Mouse (Mus musculus) embryo, embryonic 11 days (tissue): ENCODE data around the gene Bmpr1a.
A peak's percentile ranks its signal among the peaks of the same experiment; 100 is the strongest.
"Not testable (repeated sequence)": the region's sequence is repeated elsewhere in the genome, so short reads cannot be mapped to it uniquely, and the experiment has no call there.

Source experiments
- DNase-seq: peaks from one replicate; pipeline ENCODE4 v3.0.0-alpha.2; 2015

Bmpr1a gene

GRCm38 (mm10) chr14:34448398-34448797 is 54.7 kb downstream of the Bmpr1a start:
- no peak for DNase-seq

- DNase-seq = no peak
These were observed 55.5 kb downstream of the Bmpr1a start for GRCm38 (mm10) chr14:34447659-34448058.

- DNase-seq = no peak
These were observed 56.5 kb downstream of the Bmpr1a start for GRCm38 (mm10) chr14:34446624-34447023.

GRCm38 (mm10) chr14:34445348-34445747 is 57.8 kb downstream of the Bmpr1a start:
- DNase-seq = no peak

- DNase-seq = no peak
These were observed 58.2 kb downstream of the Bmpr1a start for GRCm38 (mm10) chr14:34444924-34445323.

GRCm38 (mm10) chr14:34444368-34444767 is 58.8 kb downstream of the Bmpr1a start:
- DNase-seq = no peak

GRCm38 (mm10) chr14:34442531-34442930 is 60.6 kb downstream of the Bmpr1a start:
- no peak for DNase-seq

- DNase-seq = no peak
These were observed 62.5 kb downstream of the Bmpr1a start for GRCm38 (mm10) chr14:34440526-34441066.

- DNase-seq = no peak
These were observed 74.1 kb downstream of the Bmpr1a start for GRCm38 (mm10) chr14:34429069-34429468.

- no peak for DNase-seq
These were observed 74.9 kb downstream of the Bmpr1a start for GRCm38 (mm10) chr14:34428274-34428673.

- DNase-seq = no peak
These were observed 82.1 kb downstream of the Bmpr1a start for GRCm38 (mm10) chr14:34421078-34421477.

- no peak for DNase-seq
These were observed 85.6 kb downstream of the Bmpr1a start for GRCm38 (mm10) chr14:34417501-34417900.

GRCm38 (mm10) chr14:34416946-34417345 is 86.2 kb downstream of the Bmpr1a start:
- not testable (repeated sequence) for DNase-seq

- no peak for DNase-seq
These were observed 90.8 kb downstream of the Bmpr1a start for GRCm38 (mm10) chr14:34412164-34412896.

GRCm38 (mm10) chr14:34410716-34411115 is 92.4 kb downstream of the Bmpr1a start:
- DNase-seq = no peak

GRCm38 (mm10) chr14:34403424-34403823 is 99.7 kb downstream of the Bmpr1a start:
- DNase-seq = no peak

GRCm38 (mm10) chr14:34402871-34403270 is 100.3 kb downstream of the Bmpr1a start:
- DNase-seq = no peak

- peak; percentile 69 for DNase-seq
These were observed 102.0 kb downstream of the Bmpr1a start for GRCm38 (mm10) chr14:34401135-34401534.

- no peak for DNase-seq
These were observed 103.1 kb downstream of the Bmpr1a start for GRCm38 (mm10) chr14:34400021-34400420.

- no peak for DNase-seq
These were observed 103.8 kb downstream of the Bmpr1a start for GRCm38 (mm10) chr14:34399301-34399700.

- no peak for DNase-seq
These were observed 104.2 kb downstream of the Bmpr1a start for GRCm38 (mm10) chr14:34398901-34399300.

- no peak for DNase-seq
These were observed 105.3 kb downstream of the Bmpr1a start for GRCm38 (mm10) chr14:34397871-34398270.

GRCm38 (mm10) chr14:34393295-34393694 is 109.8 kb downstream of the Bmpr1a start:
- no peak for DNase-seq

GRCm38 (mm10) chr14:34382921-34383704 is 120.0 kb downstream of the Bmpr1a start:
- DNase-seq = no peak
